Mouse (Mus musculus): ENCODE measurements around the gene Pcdh15.

GRCm38 (mm10) chr10:73878055-73878728 is 779.0 kb downstream of the Pcdh15 start:
- TF ChIP-seq CTCF (IDR thresholded peaks at IDR 0.05; ENCODE audit: low read depth) (no peak), EP300 (IDR thresholded peaks at IDR 0.05; ENCODE audit: low read depth) (no peak)
